Mouse (Mus musculus): ENCODE results near the gene Bst2.
A peak's percentile ranks its signal among the peaks of the same experiment; 100 is the strongest.

The Bst2 gene

GRCm38 (mm10) chr8:71537028-71537867 is at the start of gene Bst2:
Gene Bst2 (minus strand): TSS chr8:71537456.
- DNase-seq (ENCODE audit: low read depth, low spot score): peak; percentile 97

GRCm38 (mm10) chr8:71586891-71587290 is 49.6 kb upstream of the Bst2 start:
- peak; percentile 77 for DNase-seq (ENCODE audit: low read depth, low spot score)

- no peak for DNase-seq (ENCODE audit: low read depth, low spot score)
Measured at GRCm38 (mm10) chr8:71580201-71580600, 42.9 kb upstream of the Bst2 start.

GRCm38 (mm10) chr8:71579476-71579875 is 42.2 kb upstream of the Bst2 start:
- no peak for DNase-seq (ENCODE audit: low read depth, low spot score)

- no peak for DNase-seq (ENCODE audit: low read depth, low spot score)
Measured at GRCm38 (mm10) chr8:71579009-71579408, 41.8 kb upstream of the Bst2 start.

- DNase-seq (ENCODE audit: low read depth, low spot score): no peak
Measured at GRCm38 (mm10) chr8:71577856-71578387, 40.7 kb upstream of the Bst2 start.

- DNase-seq (ENCODE audit: low read depth, low spot score): no peak
Measured at GRCm38 (mm10) chr8:71575020-71575419, 37.8 kb upstream of the Bst2 start.

GRCm38 (mm10) chr8:71574426-71574825 is 37.2 kb upstream of the Bst2 start:
- no peak for DNase-seq (ENCODE audit: low read depth, low spot score)

- DNase-seq (ENCODE audit: low read depth, low spot score): no peak
Measured at GRCm38 (mm10) chr8:71572847-71573633, 35.8 kb upstream of the Bst2 start.

GRCm38 (mm10) chr8:71572077-71572476 is 34.8 kb upstream of the Bst2 start:
- DNase-seq (ENCODE audit: low read depth, low spot score): no peak

- DNase-seq (ENCODE audit: low read depth, low spot score): peak; percentile 100
Measured at GRCm38 (mm10) chr8:71570291-71570954, 33.2 kb upstream of the Bst2 start.

GRCm38 (mm10) chr8:71569366-71570290 is 32.4 kb upstream of the Bst2 start:
- DNase-seq (ENCODE audit: low read depth, low spot score): peak; percentile 98

- no peak for DNase-seq (ENCODE audit: low read depth, low spot score)
Measured at GRCm38 (mm10) chr8:71568941-71569340, 31.7 kb upstream of the Bst2 start.

- no peak for DNase-seq (ENCODE audit: low read depth, low spot score)
Measured at GRCm38 (mm10) chr8:71568387-71568937, 31.2 kb upstream of the Bst2 start, which contains the start of gene Slc27a1. Gene Slc27a1 (plus strand): TSS chr8:71568882.

- no peak for DNase-seq (ENCODE audit: low read depth, low spot score)
Measured at GRCm38 (mm10) chr8:71567587-71567986, 30.3 kb upstream of the Bst2 start.

- DNase-seq (ENCODE audit: low read depth, low spot score): no peak
Measured at GRCm38 (mm10) chr8:71566501-71566900, 29.2 kb upstream of the Bst2 start, which contains the start of gene Nxnl1. Gene Nxnl1 (minus strand): TSS chr8:71566601.

GRCm38 (mm10) chr8:71563992-71564391 is 26.7 kb upstream of the Bst2 start:
- DNase-seq (ENCODE audit: low read depth, low spot score): no peak

- DNase-seq (ENCODE audit: low read depth, low spot score): peak; percentile 69
Measured at GRCm38 (mm10) chr8:71562751-71563150, 25.5 kb upstream of the Bst2 start.

- peak; percentile 85 for DNase-seq (ENCODE audit: low read depth, low spot score)
Measured at GRCm38 (mm10) chr8:71561401-71561800, 24.1 kb upstream of the Bst2 start.

- no peak for DNase-seq (ENCODE audit: low read depth, low spot score)
Measured at GRCm38 (mm10) chr8:71560765-71561164, 23.5 kb upstream of the Bst2 start.

Data from R1 (cell line).